Mouse (Mus musculus) limb, embryonic 14.5 days (tissue): ENCODE results near the gene Map7. TPM values are rescaled to one million over a fixed set of nuclear protein-coding genes. Genes with fewer than 3 reads are reported as not detected.

Experiments used
- ATAC-seq: fragments of 200-750 bp; cut with Nextera tagmentation; 2 replicates; pipeline ENCODE4 v1.8.0; 2017; ENCODE audit warnings: low read depth, moderate number of reproducible peaks, moderate TSS enrichment; ENCODE audit not compliant: low FRiP score
- DNase-seq: peaks from one replicate; pipeline ENCODE4 v3.0.0-alpha.2; 2015; ENCODE audit warnings: low spot score
- H3K27ac ChIP-seq: fragments of 300-500 bp; sonication (generic); replicated peaks from 2 replicates; pipeline ENCODE4 v1.5.1; 2014; ENCODE audit warnings: low read depth, mild to moderate bottlenecking, low read length, moderate library complexity, mixed read lengths
- H3K27me3 ChIP-seq: fragments of 300-500 bp; sonication (generic); 2 replicates; pipeline ENCODE4 v1.6.1; 2014; ENCODE audit warnings: low read length, mixed read lengths; ENCODE audit not compliant: control insufficient read depth, insufficient read depth
- H3K36me3 ChIP-seq: fragments of 300-500 bp; sonication (generic); 2 replicates; pipeline ENCODE4 v1.6.1; 2014; ENCODE audit warnings: mild to moderate bottlenecking, low read length, moderate library complexity, mixed read lengths; ENCODE audit not compliant: control insufficient read depth, insufficient read depth
- H3K4me1 ChIP-seq: fragments of 300-500 bp; sonication (generic); 2 replicates; pipeline ENCODE4 v1.6.1; 2014; ENCODE audit warnings: antibody characterized with exemption, low read length, mixed read lengths; ENCODE audit not compliant: control insufficient read depth, insufficient read depth
- H3K4me2 ChIP-seq: fragments of 300-500 bp; sonication (generic); replicated peaks from 2 replicates; pipeline ENCODE4 v1.6.1; 2014; ENCODE audit warnings: low read depth, mild to moderate bottlenecking, low read length, moderate library complexity; ENCODE audit not compliant: severe bottlenecking
- H3K4me3 ChIP-seq: fragments of 300-500 bp; sonication (generic); replicated peaks from 2 replicates; pipeline ENCODE4 v1.5.1; 2014; ENCODE audit warnings: low read length
- H3K9ac ChIP-seq: fragments of 300-500 bp; sonication (generic); 2 replicates; pipeline ENCODE4 v1.6.1; 2014; ENCODE audit warnings: mild to moderate bottlenecking, low read depth, low read length, moderate library complexity; ENCODE audit not compliant: severe bottlenecking
- H3K9me3 ChIP-seq: fragments of 300-500 bp; sonication (generic); 2 replicates; pipeline ENCODE4 v1.6.1; 2016; ENCODE audit warnings: low read length; ENCODE audit not compliant: control insufficient read depth
- POLR2A ChIP-seq: fragments of 200-500 bp; IDR thresholded peaks from 2 replicates; pipeline ENCODE4 v1.8.0; 2012; ENCODE audit warnings: inconsistent platforms, mild to moderate bottlenecking, moderate library complexity, borderline replicate concordance; ENCODE audit not compliant: insufficient read depth, insufficient read length; ENCODE audit errors: extremely low read depth
- WGBS: fragments of 180-500 bp; shearing (Covaris S2); extraction: QIAGEN DNeasy Blood & Tissue Kit; methylation state at CpG from one replicate; pipeline ENCODE4 v1.1.7; 2014; 5-methylcytosine and 5-hydroxymethylcytosine counted together
- polyA plus RNA-seq, 2 experiments: library from polyadenylated mRNA; depleted of rRNA in 1 of 2; stranded (reverse) in 1 of 2; unstranded in 1 of 2; fragments of >200 nt; fragmentation: Nextera tagmentation in 1 of 2; extraction: Ambion mirVana in 1 of 2; gene quantifications; 2 replicates each; pipeline versions ENCODE4 v1.2.1 to v1.2.3; 2012 to 2014

The Map7 gene
- polyA plus RNA-seq, 2 experiments = 6.2 to 9.7 TPM

- 83% methylated on average over 5 of the region's 5 CpGs for WGBS
- H3K4me1 ChIP-seq = no peaks in the 10 kb centered on the region
- no peak for ATAC-seq
Observed at GRCm38 (mm10) chr10:20272380-20272779, 124.1 kb downstream of the Map7 start.

GRCm38 (mm10) chr10:20273278-20273677 lies 125.0 kb downstream of the Map7 start:
- Histone ChIP-seq H3K9me3 (no peaks in the 10 kb centered on the region), H3K27me3 (no peaks in the 10 kb centered on the region), H3K9ac (no peak overlapping the region), H3K36me3 (no peaks in the 10 kb centered on the region), H3K4me2 (no peak overlapping the region), H3K4me1 (no peaks in the 10 kb centered on the region), H3K4me3 (no peak overlapping the region), H3K27ac (no peak overlapping the region)
- 59% methylated on average over 15 of the region's 15 CpGs for WGBS
- no peak for DNase-seq
- TF ChIP-seq POLR2A = no peak
- ATAC-seq = no peak

More at GRCm38 (mm10) chr10:20272380-20272779, 124.1 kb downstream of the Map7 start:
- Histone ChIP-seq H3K27ac (no peak overlapping the region), H3K4me3 (no peak overlapping the region), H3K36me3 (no peaks in the 10 kb centered on the region), H3K9me3 (no peaks in the 10 kb centered on the region), H3K4me2 (no peak overlapping the region), H3K9ac (no peak overlapping the region), H3K27me3 (no peaks in the 10 kb centered on the region)
- TF ChIP-seq POLR2A = no peak
- DNase-seq = no peak

GRCm38 (mm10) chr10:20274022-20274421 lies 125.8 kb downstream of the Map7 start:
- DNase-seq (no peak), ATAC-seq (no peak)
- no peak overlapping the region for H3K4me2 ChIP-seq
- 87% methylated on average over 9 of the region's 9 CpGs for WGBS
- no peaks in the 10 kb centered on the region for H3K36me3 ChIP-seq
- H3K4me1 ChIP-seq = no peaks in the 10 kb centered on the region
- H3K9me3 ChIP-seq = no peaks in the 10 kb centered on the region
- no peak overlapping the region for H3K27ac ChIP-seq
- H3K4me3 ChIP-seq = no peak overlapping the region
- TF ChIP-seq POLR2A = no peak
- no peak overlapping the region for H3K9ac ChIP-seq
- H3K27me3 ChIP-seq = no peaks in the 10 kb centered on the region

- Histone ChIP-seq H3K4me1 (peaks cover 5% of the 10 kb centered on the region), H3K27ac (no peak overlapping the region), H3K4me2 (no peak overlapping the region), H3K36me3 (no peaks in the 10 kb centered on the region), H3K9me3 (no peaks in the 10 kb centered on the region), H3K9ac (no peak overlapping the region), H3K4me3 (no peak overlapping the region), H3K27me3 (no peaks in the 10 kb centered on the region)
- ATAC-seq (no peak), DNase-seq (no peak)
- 65% methylated on average over 2 of the region's 2 CpGs for WGBS
- no peak for TF ChIP-seq POLR2A
Observed at GRCm38 (mm10) chr10:20281456-20281855, 133.2 kb downstream of the Map7 start.

- DNase-seq (no peak), ATAC-seq (no peak)
- Histone ChIP-seq H3K4me2 (no peak overlapping the region), H3K4me3 (no peak overlapping the region), H3K4me1 (peaks cover 10% of the 10 kb centered on the region), H3K9ac (no peak overlapping the region), H3K27ac (no peak overlapping the region), H3K36me3 (no peaks in the 10 kb centered on the region), H3K27me3 (no peaks in the 10 kb centered on the region), H3K9me3 (no peaks in the 10 kb centered on the region)
- 31% methylated on average over 10 of the region's 10 CpGs for WGBS
- TF ChIP-seq POLR2A = no peak
Observed at GRCm38 (mm10) chr10:20285289-20285975, 137.2 kb downstream of the Map7 start.
